Mouse (Mus musculus): Measurements from ENCODE around the gene Retreg3. TPM values are rescaled to one million over a fixed set of nuclear protein-coding genes. Genes with fewer than 3 reads are reported as not detected.

Retreg3 gene
- polyA plus RNA-seq, 1 experiment from 2014 or later: 19.1 TPM

DNA sequence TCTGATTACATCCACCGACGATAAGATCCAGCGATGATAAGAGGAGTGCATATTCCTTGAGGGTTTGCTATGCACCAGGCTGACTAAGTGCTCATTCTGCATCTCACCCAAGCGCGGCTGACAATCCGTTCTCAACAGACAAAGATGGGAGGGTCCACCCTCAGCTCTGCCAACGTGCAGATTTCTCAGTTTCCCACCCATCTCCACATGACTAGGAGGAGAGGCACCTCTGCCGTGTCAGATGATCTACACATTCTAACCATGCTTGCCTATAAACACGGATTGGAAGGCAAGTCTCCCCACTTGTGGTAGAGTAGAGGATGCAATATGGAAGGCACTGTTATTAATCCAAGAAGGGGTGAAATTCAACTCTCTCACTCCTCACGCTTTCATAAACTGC is 29.1 kb upstream of the Retreg3 start:
- Histone ChIP-seq H3K27me3 (no peaks in the 10 kb centered on the region), H3K36me3 (no peaks in the 10 kb centered on the region), H3K4me3 (replicated peaks) (no peak overlapping the region), H3K4me2 (0 out of 2 replicates have a peak overlapping the region, but pooled peaks have one; percentile 1), H3K9me3 (no peaks in the 10 kb centered on the region), H3K9ac (replicated peaks) (no peak overlapping the region), H3K4me1 (replicated peaks) (peaks cover 21% of the 10 kb centered on the region), H3K27ac (peak overlapping the region; percentile 83)
- WGBS: 65% methylated on average over 10 of the region's 10 CpGs
- no peak for ATAC-seq (ENCODE audit: insufficient number of reproducible peaks, insufficient read depth, low FRiP score, low TSS enrichment, low read depth)

DNA sequence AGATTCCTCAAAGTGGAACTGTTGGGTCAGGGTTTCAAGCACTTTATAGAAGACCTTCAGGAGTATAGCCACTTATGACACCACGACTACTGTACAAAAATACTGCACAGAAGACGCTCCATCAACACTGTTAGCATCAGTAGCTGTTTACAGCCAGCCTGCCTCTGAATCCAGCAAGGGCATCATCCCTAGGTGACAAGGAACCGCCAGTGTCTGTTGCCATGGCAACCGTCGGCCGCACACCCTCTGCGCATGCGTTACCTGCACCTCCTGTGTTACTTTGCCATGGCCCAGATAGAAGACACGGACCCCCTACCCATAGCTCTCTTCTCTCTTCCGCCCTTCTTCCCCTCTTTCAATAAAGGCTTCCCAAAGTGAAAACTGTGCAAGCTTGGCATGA is 26.7 kb upstream of the Retreg3 start:
- H3K9ac ChIP-seq (replicated peaks): no peak overlapping the region
- no peaks in the 10 kb centered on the region for H3K9me3 ChIP-seq
- peaks cover under 1% of the 10 kb centered on the region; the same call in 1 of the 2 replicates for H3K27me3 ChIP-seq
- ATAC-seq (ENCODE audit: insufficient number of reproducible peaks, insufficient read depth, low FRiP score, low TSS enrichment, low read depth): no peak
- no peak overlapping the region for H3K4me2 ChIP-seq
- H3K36me3 ChIP-seq: no peaks in the 10 kb centered on the region
- no peak overlapping the region for H3K27ac ChIP-seq
- H3K4me1 ChIP-seq (replicated peaks): peaks cover 23% of the 10 kb centered on the region
- 28% methylated on average over 10 of the region's 10 CpGs for WGBS
- no peak overlapping the region for H3K4me3 ChIP-seq (replicated peaks)

DNA sequence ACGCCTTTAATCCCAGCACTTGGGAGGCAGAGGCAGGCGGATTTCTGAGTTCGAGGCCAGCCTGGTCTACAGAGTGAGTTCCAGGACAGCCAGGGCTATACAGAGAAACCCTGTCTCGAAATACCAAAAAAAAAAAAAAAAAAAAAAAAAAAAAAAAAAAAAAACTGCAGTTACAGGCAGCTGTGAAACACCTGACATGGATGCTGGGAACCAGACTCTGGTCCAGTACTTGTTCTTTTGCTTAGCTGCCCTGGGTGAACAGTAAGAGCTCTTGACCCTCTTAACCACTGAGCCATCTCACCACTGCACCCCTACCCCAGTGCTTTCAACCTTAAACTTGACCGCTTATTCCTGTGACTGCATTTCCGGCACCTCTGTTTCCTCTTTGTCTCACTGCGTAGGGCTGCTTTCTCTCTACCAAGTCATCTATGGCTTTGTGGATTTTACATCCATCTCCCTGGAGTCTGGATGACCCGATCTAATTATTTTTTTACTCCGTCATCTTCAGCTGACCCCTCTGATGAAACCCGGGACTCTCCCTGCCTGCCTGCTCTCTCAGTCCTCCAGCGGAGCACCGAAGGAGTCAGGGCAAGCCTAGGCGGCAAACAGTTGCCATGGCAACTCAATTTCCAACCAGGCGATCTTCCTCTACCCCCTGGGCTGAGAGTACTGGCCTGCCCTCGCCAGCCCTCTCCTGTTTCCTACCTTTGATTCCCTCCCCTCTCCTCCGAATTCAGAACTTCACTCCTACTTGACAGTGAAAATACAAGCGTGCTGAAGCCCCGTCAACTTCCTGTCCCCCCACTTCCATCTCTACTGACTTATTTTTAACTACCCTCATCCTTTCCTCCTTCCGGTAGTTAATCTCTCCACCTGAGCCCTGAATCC is 23.9 kb upstream of the Retreg3 start:
- peaks cover 25% of the 10 kb centered on the region for H3K4me1 ChIP-seq (replicated peaks)
- no peak overlapping the region for H3K27ac ChIP-seq
- peak overlapping the region; percentile 28 for H3K4me3 ChIP-seq (replicated peaks)
- peak; percentile 49; the same call in 1 of the 2 replicates for ATAC-seq (ENCODE audit: insufficient number of reproducible peaks, insufficient read depth, low FRiP score, low TSS enrichment, low read depth)
- H3K4me2 ChIP-seq: peak overlapping the region; percentile 56
- H3K9ac ChIP-seq (replicated peaks): no peak overlapping the region; the same call in 1 of the 2 replicates
- WGBS: 22% methylated on average over 19 of the region's 19 CpGs
- no peaks in the 10 kb centered on the region for H3K36me3 ChIP-seq
- peaks cover 23% of the 10 kb centered on the region for H3K27me3 ChIP-seq
- H3K9me3 ChIP-seq: no peaks in the 10 kb centered on the region

DNA sequence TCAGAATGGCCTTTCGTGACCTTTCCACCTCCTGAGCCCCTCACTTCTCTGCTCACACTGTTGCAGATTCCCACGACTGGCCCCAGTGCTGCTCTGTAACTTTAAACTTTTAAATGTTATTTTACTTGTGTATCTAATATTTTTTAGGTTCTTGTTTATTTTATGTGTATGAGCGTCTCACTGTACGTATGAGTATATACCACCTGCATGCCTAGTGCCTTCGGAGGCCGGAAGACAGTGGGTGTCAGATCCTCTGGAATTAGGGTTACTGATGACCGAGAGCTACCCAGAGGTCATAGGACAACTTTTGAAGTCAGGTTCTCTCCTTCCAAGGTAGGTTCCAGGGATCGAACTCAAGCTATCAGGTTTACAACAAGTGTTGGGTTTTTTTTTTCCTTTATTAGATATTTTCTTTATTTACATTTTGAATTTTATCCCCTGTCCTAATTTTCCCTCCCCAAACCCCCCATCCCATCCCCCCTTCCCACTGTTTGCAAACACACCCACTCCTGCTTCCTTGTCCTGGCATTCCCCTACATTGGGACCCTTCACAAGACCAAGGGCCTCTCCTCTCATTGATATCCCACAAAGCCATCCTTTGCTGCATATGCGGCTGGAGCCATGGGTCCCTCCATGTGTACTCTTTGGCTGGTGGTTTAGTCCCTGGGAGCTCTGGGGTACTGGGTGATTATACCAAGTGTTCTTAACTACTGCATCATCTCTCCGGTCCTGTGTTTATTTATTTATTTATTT is 22.7 kb upstream of the Retreg3 start:
- Histone ChIP-seq H3K4me3 (replicated peaks) (no peak overlapping the region), H3K36me3 (no peaks in the 10 kb centered on the region), H3K27me3 (peaks cover 26% of the 10 kb centered on the region), H3K27ac (no peak overlapping the region), H3K4me2 (no peak overlapping the region), H3K9ac (replicated peaks) (no peak overlapping the region), H3K4me1 (replicated peaks) (peaks cover 22% of the 10 kb centered on the region), H3K9me3 (no peaks in the 10 kb centered on the region)
- no peak for ATAC-seq (ENCODE audit: insufficient number of reproducible peaks, insufficient read depth, low FRiP score, low TSS enrichment, low read depth)
- 82% methylated on average over 10 of the region's 10 CpGs for WGBS

DNA sequence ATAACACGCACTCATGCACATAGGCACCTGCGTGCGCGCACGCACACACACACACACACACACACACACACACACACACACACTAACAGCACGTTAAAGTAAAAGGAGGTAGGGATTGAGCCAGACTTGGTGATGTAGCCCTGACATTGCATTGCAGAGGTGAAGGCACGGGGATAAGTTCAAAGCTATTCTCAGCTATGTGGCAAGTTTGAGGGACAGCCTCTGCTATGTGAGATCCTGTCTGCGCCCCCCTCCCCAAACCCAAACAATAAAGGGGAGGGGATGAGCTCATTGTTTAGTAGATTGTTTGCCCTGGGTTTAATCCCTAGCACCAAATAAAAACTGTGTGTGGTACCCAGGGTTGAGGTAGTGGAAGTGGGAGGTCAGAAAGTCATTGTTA is 21.4 kb upstream of the Retreg3 start:
- peak overlapping the region; percentile 52; the same call in 1 of the 2 replicates for H3K4me2 ChIP-seq
- no peak for ATAC-seq (ENCODE audit: insufficient number of reproducible peaks, insufficient read depth, low FRiP score, low TSS enrichment, low read depth)
- no peak overlapping the region for H3K9ac ChIP-seq (replicated peaks)
- H3K4me3 ChIP-seq (replicated peaks): no peak overlapping the region
- no peaks in the 10 kb centered on the region for H3K36me3 ChIP-seq
- 77% methylated on average over 8 of the region's 8 CpGs for WGBS
- peaks cover 20% of the 10 kb centered on the region for H3K4me1 ChIP-seq (replicated peaks)
- H3K9me3 ChIP-seq: no peaks in the 10 kb centered on the region
- H3K27me3 ChIP-seq: peaks cover 26% of the 10 kb centered on the region
- peak overlapping the region; percentile 82; the same call in 1 of the 2 replicates for H3K27ac ChIP-seq

DNA sequence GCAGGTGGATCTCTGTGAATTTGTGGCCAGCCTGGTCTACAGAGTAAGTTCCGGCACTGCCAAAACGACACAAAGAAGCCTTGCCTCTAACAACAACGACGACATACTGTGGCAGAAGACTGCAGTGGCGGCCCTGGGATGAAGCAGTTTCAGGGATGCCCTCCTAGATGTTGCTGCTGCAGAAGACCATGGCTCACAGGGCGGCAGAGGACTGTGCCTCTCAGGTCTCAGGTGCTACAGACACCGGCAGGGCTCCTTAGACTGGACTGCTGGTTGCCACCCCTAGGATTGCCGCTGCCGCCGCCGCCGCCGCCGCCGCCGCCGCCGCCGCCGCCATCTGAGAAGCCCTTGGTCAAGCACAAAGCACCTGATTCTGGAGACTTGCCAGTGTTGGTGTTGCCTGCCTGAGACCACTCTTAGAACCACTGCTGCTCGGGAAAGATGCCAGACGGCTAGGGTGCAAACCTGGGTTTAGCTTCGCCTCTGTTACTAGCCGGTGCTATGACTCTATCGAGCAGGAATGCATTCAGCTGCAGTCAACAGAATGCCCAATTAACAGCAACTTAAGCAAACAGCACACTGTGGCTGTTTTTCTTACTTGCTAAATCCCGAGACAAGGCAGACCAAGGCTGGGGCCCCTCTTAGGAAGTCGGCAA is 20.6 kb upstream of the Retreg3 start:
- Histone ChIP-seq H3K9me3 (no peaks in the 10 kb centered on the region), H3K4me2 (peak overlapping the region; percentile 52), H3K27me3 (peaks cover 26% of the 10 kb centered on the region), H3K27ac (peak overlapping the region; percentile 82), H3K4me1 (replicated peaks) (peaks cover 20% of the 10 kb centered on the region), H3K4me3 (replicated peaks) (peak overlapping the region; percentile 26), H3K36me3 (no peaks in the 10 kb centered on the region), H3K9ac (replicated peaks) (peak overlapping the region; percentile 47)
- 53% methylated on average over 27 of the region's 27 CpGs for WGBS
- peak; percentile 50 for ATAC-seq (ENCODE audit: insufficient number of reproducible peaks, insufficient read depth, low FRiP score, low TSS enrichment, low read depth)

DNA sequence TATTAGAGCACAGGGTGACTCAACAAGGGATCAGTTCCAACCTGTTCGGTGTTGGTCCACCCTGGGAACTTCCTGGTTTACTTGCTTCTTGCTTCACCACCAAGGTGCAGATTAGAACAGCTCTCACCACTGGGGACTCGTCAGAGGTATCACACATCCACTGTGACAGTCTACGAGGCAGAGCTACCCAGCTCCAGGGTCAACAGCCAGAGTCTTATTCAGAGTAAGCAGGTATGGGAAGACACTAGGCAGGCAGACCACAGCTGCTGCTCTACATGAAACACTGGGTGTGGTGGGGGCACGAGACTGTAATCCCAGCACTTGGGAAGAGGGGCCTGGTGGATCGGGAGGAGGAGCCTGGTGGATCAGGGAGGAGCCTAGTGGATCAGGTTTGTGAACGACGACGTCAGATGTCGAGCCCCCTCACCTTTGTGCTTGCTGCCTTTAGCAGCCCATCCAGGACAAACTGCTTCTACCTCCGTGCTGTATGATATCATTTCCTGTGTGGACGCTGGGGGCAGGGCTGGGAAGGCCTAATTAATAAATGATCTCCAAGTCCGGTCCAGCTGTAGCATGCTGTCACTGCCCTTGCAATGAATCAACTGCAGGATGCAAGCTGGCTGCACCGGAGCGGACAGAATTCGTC is 19.0 kb upstream of the Retreg3 start:
- H3K27me3 ChIP-seq: peaks cover 26% of the 10 kb centered on the region
- 21% methylated on average over 15 of the region's 15 CpGs for WGBS
- no peak overlapping the region for H3K9ac ChIP-seq (replicated peaks)
- ATAC-seq (ENCODE audit: insufficient number of reproducible peaks, insufficient read depth, low FRiP score, low TSS enrichment, low read depth): no peak
- H3K36me3 ChIP-seq: no peaks in the 10 kb centered on the region
- H3K27ac ChIP-seq: no peak overlapping the region
- peak overlapping the region; percentile 12 for H3K4me3 ChIP-seq (replicated peaks)
- no peaks in the 10 kb centered on the region for H3K9me3 ChIP-seq
- H3K4me2 ChIP-seq: peak overlapping the region; percentile 41
- peaks cover 17% of the 10 kb centered on the region for H3K4me1 ChIP-seq (replicated peaks)

DNA sequence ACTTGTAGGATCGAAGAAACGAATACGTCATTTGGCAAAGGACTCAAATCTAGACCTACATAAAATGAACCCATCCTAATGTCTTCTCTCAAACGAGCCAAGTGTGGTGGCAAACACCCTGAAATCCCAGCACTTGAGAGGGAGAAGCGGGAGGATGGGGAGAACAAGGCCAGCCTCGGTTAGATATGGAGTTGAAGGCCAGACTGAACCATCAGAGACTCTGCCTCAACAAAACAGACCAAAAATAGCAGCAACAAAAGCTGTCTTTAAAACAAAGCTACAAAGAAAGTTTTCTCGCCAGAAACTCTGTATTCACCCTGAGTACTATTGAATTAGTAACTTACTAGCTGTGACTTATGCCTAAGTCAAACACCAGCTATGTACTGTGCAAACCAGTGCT is 17.3 kb upstream of the Retreg3 start:
- Histone ChIP-seq H3K4me3 (replicated peaks) (no peak overlapping the region), H3K4me1 (replicated peaks) (peaks cover 15% of the 10 kb centered on the region), H3K27me3 (peaks cover 26% of the 10 kb centered on the region), H3K27ac (no peak overlapping the region), H3K4me2 (no peak overlapping the region), H3K9ac (replicated peaks) (no peak overlapping the region), H3K36me3 (no peaks in the 10 kb centered on the region), H3K9me3 (no peaks in the 10 kb centered on the region)
- 84% methylated on average over 7 of the region's 7 CpGs for WGBS
- ATAC-seq (ENCODE audit: insufficient number of reproducible peaks, insufficient read depth, low FRiP score, low TSS enrichment, low read depth): no peak

DNA sequence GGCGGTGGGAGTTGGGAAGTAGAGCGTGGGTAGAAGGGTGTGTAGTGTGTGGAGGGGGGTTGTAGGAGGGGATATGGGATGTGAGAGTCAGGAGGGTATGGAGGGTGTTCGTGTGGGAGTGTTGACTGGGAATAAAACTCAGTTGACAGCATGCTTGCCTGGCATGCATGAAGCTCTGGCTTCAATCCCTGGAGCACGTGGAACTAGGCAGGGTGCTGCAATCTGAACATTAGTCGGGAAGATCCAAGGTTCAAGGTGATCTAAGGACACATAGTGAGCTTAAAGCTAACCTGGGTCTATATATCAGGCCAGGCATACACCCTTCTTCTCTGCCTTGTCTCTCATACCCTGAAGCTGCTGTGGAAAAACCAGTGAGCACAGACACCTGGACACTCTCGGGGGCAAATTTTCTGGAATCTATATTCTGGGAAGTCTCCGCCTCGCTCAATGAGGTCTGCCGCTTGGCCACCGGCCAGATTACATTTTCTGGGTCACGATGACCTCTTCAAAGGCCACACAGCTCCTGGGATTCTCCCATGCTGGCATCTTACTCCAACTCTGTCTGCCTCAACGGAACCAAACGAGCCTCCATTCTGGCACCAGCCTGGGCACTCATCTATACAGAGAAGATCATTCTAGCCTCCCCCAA is 14.6 kb upstream of the Retreg3 start:
- ATAC-seq (ENCODE audit: insufficient number of reproducible peaks, insufficient read depth, low FRiP score, low TSS enrichment, low read depth): no peak
- WGBS: 79% methylated on average over 13 of the region's 13 CpGs

DNA sequence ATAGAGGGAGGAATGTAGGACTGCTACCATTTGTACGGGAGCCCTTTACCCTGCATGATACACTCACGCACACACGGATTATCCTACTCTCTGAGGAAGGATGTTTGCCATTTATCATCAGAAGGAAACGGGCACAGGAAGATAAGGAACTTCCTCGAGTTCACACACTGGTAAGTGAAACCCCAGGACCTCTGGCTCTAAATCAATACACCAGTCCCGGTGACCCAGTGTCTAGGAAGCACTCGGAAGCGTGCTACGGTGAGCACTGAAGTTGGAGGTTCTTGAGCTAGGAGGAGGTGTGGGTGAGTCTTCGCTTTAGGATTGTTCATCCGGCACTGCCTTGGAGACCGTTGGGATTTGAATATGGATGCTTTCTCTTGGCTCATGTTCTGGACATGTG is 13.3 kb upstream of the Retreg3 start:
- ATAC-seq (ENCODE audit: insufficient number of reproducible peaks, insufficient read depth, low FRiP score, low TSS enrichment, low read depth): no peak
- H3K27me3 ChIP-seq: no peaks in the 10 kb centered on the region
- H3K4me1 ChIP-seq (replicated peaks): 0 out of 2 replicates have a peak, but pooled peaks cover 3% of the 10 kb centered on the region
- H3K9me3 ChIP-seq: no peaks in the 10 kb centered on the region
- 79% methylated on average over 12 of the region's 12 CpGs for WGBS
- no peak overlapping the region for H3K4me2 ChIP-seq
- H3K27ac ChIP-seq: no peak overlapping the region
- H3K4me3 ChIP-seq (replicated peaks): no peak overlapping the region
- H3K9ac ChIP-seq (replicated peaks): no peak overlapping the region
- H3K36me3 ChIP-seq: no peaks in the 10 kb centered on the region

More for the DNA sequence above, 14.6 kb upstream of the Retreg3 start:
- Histone ChIP-seq H3K9ac (replicated peaks) (no peak overlapping the region), H3K4me1 (replicated peaks) (0 out of 2 replicates have a peak, but pooled peaks cover 3% of the 10 kb centered on the region), H3K27ac (no peak overlapping the region), H3K36me3 (no peaks in the 10 kb centered on the region), H3K9me3 (no peaks in the 10 kb centered on the region), H3K4me3 (replicated peaks) (no peak overlapping the region), H3K4me2 (no peak overlapping the region), H3K27me3 (peaks cover 6% of the 10 kb centered on the region; the same call in 1 of the 2 replicates)

Measured in limb, embryonic 12.5 days (tissue).